Mouse (Mus musculus): ENCODE data around the gene Insc.

Insc gene

DNA sequence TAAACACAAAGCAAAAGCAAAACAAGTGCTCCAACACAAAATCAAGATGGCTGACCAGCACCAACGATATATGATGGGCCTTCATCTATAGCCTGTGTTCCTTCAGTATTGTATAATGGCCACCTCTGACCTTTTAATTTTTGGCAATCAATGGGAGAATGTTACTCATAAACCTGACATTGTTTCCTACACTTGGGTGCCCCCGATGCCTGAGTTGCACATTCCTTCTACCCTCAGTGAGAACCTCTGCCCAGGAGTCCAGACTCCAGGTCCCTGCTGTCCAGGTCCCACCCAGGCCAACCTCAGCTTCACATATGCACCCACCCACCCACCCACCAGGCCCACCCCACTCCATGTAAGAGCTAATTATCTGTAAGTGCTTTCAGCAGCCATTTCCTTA is 79.2 kb downstream of the Insc start:
- no peak for DNase-seq (ENCODE audit: extremely low read depth, low read depth)

DNA sequence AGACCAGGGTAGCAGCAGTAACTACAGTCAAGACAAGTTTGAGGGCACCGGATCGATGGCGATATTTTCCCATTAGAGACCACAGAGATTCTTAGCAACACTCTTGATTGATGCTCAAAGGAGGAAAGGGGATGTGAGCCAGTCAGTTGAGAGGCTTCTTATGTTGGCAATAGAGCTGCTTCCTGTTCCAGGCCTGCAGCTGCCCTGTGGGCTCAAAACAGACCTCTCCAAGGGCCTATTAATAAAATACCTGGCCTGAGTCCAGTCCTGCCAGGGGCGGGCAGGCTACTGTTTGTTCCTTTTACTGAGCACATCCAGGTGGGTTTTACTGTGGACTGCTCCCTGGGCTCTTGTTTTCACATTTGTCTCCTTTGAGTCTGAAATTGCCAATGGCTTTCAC is 83.9 kb downstream of the Insc start:
- DNase-seq (ENCODE audit: extremely low read depth, low read depth), result no peak

DNA sequence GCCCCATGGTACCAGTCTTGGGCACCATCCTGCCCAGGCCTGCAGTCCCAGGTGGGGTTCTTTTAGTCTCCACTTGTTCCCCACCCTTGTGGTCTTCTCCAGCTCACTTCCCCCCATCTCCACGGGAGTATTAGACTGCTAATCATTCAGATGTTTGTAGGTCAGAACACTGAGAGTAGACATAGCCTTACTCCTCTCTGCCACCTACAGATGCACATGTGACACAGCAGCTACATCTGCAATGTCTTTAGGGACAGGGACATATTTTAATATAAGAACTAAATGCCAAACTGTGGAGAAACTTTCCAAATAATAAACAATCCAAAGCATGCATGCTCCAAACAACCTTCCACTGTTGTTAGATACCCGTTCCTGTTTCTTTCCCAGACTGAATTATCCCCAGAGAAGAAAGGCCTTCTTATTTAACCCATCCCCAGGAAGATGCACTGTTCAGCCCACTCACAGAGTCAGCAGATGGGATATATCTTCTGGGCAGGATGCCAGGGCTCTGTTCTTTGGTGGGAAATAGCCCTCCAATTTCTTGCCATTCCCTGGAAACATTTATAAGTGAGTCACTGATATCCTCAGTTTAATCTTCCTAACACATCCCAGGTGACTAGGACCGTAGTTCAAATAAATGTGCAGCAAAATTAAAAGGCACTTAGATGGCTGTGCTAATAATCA is 88.9 kb downstream of the Insc start:
- DNase-seq (ENCODE audit: extremely low read depth, low read depth), result no peak

DNA sequence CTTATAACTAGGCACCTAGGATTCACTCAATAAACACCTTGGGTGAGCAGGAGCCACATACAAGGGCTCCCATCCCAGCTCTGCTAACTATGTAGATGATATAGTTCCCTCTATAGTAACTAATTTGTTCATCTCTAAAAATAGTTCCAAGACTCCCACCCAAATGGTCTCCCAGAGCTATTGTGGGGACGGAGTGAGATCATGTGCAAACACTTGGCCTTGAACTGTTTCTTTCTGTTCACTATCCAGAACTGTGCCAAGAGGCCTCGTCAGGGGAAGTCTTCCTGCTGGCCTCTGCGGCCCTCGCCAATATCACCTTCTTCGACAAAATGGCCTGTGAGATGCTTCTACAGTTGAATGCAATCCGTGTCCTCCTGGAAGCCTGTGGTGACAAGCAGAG is 91.0 kb downstream of the Insc start:
- no peak for DNase-seq (ENCODE audit: extremely low read depth, low read depth)

DNA sequence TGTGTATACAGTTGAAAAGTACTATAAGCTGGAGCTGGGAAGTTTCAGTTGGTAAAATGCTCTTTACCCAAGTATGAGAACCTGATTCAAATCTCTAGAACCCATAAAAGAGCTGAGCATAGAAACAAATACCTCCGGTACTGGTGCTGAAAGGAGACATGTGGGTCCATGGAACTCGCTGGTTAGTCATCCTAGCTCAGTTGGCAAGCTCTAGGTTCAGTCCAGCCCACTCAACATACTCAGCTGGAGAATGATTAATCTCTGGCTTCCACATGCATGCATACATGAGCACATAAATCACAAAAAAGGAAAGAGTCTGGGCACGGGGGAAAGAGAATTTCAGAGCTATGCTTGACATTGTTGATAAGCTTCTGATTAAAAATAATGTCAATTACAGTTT is 93.8 kb downstream of the Insc start:
- no peak for DNase-seq (ENCODE audit: extremely low read depth, low read depth)

DNA sequence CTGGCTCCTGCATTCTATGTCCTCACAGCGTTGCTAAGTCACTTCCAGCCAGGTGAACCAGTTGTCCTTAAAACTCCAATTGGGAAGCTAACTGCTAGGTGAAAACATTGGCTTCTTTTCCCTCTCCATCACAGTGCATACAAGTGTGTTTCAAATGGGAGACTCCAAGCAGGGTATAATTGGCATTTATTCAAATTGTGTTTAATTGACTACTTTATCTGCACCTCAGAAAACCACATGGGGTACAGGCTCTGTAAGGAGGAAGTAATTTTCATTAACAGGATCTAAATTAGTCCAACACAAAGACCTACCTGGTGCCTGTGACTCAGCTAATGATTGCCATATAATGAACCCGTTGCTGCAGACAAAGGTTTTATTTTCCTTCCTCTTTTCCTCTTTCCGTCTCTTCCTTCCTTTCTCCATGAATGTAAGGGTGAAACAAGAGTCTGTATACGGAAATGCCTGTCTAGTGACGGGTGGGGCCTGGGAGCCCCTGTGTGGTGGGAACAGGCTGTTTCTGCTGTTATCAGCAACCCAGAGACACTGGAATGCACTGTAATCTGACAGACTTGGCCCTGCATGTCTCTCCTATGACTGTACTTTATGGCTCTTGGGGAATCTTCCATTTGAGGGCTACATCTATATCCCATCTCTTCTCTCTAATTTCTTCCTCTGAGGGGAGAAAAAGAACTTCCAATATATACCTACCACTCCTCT is 96.7 kb downstream of the Insc start:
- DNase-seq (ENCODE audit: extremely low read depth, low read depth), result no peak

DNA sequence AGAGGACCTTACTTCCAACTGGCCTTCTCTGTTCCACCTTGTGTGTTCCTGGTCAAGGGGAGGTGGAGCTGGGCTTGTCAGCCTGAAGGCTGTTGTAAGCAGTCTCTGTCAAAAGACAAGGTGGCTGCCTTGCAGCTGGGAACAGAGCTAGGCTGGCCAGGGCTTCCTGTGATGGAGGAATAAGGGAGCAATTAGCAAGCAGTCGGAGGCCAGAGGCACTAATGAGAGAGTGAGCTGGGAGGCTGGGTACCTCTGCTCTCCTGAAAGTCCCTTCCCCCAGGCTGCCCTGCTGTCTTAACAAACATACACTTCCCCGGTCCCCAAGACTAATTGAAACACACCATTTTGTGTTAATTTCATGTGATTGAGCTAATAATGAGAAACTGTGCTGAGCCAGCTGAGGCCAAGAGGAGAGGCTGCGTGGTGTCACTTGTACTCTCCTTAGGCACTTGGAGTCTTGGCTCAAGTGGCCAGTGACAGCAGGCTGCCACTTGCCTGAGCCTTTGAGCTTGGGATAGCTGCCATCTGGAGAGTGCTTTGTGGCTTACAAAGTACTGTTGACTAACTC is 99.2 kb downstream of the Insc start:
- DNase-seq (ENCODE audit: extremely low read depth, low read depth), result no peak

DNA sequence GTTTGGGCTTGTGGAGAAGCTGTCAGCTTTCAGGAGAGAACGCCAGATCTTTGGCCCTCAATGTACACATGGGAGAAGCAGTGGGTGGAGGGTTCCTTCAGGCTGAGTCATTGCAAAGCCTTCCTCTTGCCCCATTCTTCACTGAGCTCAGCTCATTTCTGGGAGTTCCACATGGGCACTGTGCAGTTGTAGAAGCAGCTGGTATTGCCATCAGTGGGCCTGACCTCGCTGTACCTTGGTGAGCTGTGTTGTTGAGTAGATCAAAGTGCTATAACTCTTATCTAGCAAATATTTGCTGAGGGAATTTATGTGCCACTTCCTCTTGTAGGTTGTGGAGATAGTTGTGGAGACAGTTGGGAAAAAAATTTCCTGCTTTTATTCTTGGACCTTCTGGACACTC is 103.7 kb downstream of the Insc start:
- DNase-seq (ENCODE audit: extremely low read depth, low read depth), result no peak

DNA sequence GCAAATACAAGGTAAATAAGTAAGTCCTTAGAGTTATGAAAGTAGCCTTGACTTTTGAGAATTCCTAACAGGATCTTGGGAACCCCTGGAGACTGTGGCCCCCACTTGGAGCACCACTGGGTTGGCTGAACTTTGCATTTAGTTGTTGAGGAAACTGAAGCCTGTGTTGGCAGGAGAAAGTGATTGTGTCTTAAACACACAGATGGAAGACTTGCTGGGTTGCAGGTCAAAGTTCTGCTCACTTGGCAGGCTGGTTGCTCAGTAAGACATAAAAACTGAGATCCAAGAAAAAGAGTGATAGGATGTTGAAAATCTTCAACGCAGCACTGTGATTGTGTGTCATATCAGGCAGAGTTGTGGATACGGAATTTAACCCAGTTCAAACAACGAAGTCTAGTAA is 108.9 kb downstream of the Insc start:
- no peak for DNase-seq (ENCODE audit: extremely low read depth, low read depth)

DNA sequence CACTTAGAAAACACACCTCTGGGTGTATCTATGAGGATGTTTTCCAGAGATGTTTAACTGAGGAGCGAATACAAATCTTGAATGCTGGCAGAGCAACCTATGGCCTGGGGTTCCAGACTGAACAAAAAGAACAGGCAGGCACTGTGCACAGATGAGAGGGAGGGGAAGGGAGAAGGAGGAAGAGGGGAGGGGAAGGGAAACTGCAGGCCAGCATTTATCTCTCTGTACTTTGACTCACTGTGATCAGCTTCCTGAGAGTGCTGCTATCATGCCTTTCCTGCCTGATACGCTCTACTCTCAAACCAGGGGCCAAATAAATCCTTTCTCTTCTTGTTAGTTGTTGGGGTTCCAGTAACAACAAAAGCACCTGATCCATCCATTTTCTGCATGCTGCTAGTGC is 110.7 kb downstream of the Insc start:
- DNase-seq (ENCODE audit: extremely low read depth, low read depth), result no peak

DNA sequence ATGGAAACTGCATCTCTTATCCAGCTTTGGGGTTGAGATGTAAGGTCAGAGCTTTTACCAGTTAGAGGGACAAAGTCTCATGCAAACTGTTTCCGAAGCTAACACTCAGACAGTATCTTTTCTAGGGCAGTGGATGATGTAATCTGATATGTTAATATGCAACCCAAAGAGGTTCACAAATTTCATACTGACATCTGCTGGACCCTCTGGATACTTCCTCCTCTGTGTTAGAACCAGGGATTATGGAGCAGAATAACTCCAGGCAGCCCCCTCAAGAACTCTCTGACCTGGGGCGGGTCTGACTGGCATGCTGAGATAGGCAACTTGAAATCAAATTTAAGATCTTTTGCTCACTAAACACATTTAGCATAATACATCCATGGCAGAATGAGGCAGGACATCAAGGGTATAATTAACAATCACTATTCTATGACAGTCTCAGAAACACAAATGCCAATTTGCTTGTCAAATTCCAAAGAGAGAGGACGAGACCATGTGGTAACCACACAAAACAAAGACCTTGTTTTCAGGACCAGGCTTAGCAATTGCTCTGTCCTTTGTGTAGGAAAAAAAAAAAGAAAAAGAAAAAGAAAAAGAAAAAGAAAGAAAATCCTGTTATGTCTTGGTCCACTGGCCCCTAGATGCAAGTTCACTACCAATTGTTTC is 117.5 kb downstream of the Insc start:
- no peak for DNase-seq (ENCODE audit: extremely low read depth, low read depth)

DNA sequence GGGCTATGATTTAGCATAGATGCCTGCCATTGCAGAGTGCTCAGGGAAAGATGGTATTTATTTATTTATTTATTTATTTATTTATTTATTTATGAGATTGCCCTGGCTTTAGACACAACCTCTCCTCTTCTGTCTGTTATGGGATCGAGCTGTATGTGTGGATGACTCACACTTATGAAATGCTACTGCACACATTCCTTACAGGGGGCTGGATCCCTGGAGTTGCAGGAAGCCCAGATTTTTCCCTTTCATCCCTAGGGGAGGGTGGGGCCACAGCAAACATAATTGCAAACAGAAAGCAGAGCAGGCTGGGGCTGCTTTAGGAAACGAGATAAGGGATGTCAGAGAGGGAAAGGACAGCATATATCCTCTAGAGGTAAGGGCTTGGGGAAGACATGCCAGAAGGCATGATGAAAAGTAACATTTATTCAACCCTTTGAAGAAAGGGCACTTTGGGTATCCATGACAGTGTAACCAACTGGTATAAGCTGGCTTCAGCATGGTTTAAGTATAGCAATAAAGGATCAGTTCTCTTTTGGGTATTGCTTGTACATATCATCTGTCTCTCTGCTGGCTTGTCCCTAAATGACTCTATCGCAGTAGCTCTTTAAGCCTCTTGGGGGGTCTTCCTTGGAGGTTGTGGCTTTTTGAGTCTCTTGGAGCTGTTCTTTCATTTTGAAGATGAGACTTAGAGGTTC is 130.0 kb downstream of the Insc start:
- DNase-seq (ENCODE audit: extremely low read depth, low read depth), result no peak

DNA sequence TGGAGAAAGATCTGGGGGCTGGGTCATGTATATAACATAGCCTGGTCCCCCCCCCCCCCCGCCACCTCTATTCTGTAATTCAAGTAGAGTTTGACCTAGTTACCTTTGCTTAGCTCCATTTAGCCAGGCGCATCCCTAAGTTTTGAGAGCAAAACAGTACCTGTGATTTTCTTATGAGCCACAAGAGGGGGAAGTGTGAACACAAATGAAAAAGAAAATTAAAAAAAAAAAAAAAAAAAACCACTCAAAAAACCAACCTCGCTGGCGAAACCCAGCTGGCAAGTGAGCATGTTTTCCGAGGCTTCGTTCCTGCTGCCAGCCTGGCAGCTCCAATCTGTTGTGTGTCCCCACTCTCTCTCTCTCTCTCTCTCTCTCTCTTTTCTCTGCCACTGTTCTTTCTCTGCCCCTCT is 130.5 kb downstream of the Insc start:
- DNase-seq (ENCODE audit: extremely low read depth, low read depth), result no peak

DNA sequence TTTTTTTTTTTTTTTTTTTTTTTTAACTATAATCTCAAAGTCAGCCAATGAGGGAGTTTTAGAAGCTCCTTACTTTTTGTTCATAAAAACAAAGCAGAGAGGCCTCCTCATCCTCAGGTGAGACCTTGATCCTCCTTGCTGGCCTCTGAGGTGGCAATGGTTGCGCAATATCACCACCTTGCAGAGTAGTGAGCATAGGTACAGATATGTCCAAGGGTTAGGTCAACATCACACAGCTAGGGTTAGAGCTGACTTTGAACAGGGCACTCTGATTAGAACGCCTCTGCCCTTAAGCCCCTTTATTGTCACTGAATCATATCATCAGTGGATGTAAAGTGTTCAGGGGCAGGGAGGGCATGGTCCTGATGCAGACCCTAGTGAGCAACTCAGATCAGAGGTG is 131.1 kb downstream of the Insc start:
- DNase-seq (ENCODE audit: extremely low read depth, low read depth), result no peak

DNA sequence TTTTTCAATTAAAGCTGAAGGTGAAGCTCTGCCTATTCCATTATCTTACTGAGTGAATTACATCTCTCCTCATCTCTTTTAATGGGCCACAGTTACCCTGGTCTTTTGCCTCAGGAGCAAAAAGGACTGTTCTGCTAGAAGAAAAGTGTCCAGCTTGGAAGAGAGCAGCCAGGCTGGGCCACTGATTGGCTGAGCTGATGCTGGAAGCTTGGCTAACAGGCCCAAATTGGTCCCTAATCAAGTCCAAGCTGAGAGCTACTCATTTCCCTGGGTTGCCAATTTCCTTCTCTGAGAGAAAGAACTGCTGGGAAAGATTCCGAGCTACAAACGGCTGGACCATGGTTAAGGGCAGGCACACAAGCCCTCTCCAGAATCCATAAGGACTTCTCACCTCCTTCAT is 140.1 kb downstream of the Insc start:
- no peak for DNase-seq (ENCODE audit: extremely low read depth, low read depth)

DNA sequence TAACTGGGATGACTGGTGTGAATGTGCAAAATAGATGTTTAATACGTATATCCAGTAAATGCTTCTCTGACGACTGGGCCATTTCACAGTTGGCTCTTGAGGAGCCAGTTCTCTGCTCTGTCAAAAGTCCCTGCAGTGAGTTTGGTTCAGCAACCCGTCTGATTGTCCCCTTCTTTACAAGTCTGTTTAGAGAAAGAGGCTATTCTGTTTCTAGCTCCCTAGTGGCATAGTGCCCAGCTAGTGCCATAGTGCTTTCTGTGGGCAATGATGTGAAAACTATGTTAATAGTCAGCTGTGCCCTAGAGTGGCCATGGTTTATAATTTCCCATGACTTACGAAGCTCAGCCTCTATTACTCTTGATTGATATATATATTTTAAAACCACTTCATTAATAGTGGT is 143.4 kb downstream of the Insc start:
- DNase-seq (ENCODE audit: extremely low read depth, low read depth), result no peak

DNA sequence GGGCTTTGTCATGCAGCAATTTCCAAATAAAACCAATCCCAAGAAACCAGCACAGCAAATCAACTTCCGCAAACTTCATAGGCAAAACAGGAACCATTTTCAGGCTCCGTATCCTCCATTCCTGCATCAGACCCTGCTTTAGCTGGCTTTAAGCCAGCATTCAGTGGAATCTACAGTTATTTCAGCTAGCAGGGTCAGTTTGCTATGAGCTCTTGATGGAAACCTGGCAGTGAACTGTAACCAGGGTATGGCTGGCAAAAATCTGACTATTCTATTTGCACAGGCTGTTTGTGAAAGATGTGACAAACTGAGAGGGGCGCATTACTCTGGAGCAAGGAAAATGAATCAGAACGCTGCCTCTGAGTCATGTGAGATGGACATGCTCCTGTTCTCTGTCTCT is 146.7 kb downstream of the Insc start:
- no peak for DNase-seq (ENCODE audit: extremely low read depth, low read depth)

DNA sequence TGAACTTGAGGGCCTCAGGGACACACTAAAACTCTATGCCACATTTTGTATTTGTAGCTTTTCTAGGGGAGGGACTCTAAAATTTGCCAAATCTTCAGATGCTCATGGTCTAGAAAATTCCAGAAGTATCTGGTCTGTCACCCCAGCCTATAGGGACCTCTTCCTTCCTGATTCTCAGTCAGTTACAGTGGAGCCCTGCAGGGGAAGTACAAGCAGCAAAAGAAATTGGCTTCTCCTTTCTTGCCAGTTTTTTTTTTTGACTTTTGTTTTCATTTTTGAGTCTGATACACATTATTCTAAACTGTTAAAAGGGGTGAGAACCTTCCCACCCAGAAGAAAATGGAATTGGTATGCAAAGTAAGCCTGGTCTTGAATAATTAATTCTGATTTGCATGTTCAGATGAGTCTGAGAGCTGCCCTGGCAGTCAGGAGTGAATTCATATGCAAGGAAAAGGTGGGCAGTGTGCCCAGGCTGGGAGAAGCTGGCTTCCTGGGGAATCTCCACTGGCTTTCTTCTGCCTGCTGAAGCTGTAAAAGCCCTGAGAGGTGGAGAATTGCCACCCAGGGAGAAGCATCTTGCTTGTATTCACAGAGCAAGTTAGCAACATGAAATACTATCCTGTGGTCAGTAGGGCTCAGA is 149.2 kb downstream of the Insc start:
- no peak for DNase-seq (ENCODE audit: extremely low read depth, low read depth)

DNA sequence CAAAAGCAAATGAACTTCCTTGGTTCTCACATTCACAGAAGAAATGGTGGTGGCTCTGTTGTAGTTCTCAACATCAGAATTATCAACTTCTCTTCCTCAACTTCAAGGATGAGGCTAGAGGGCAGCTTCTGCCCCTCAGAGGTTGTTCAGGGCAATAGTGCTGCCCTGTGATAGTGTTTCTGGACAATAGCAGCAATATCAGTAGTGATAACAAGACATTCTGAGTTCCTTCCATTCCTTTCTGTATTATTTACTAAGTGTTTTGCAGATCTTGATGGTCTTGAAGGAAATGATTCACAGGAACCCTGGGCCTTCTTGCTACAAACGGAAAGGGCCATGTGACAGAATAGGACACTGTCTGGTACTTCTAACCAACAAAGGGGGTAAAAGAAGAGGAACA is 150.4 kb downstream of the Insc start:
- DNase-seq (ENCODE audit: extremely low read depth, low read depth), result no peak

DNA sequence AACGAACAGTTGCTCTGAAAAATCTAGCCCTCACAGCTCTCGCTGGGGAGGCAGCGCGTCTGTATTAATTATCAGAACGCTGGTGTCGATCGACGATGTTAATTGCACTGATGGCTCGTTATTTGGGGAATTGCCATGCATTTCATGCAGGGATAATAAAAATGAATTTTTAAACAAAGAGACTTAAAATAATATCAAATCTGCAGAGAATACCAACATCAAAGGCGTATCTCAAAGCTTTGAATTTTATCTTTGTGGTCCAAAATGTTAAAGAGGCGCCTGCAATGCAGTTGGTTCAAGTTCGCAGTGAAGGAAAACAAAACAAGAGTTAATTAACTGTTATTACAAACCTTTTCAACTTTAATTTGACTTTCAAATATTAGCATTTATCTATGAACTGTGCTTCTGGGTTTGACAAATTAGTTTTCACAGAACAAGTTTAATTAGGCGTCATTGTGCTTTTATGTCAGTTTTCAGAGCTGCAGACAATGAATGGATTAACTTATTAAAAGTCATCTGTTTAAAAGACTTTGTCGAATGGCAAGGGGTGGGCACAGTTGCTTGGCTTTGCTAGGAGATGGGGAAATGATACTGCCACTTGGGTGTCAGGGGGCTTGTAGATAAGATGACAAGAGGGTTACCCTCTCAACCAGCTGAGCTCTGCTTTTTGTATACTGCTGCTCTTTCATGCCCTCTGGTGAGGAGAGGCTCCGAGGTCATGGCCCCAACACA is 153.6 kb downstream of the Insc start:
- no peak for DNase-seq (ENCODE audit: extremely low read depth, low read depth)
